Mouse (Mus musculus) ES-E14 (cell line): ENCODE results near the gene Kcnk6.

Source experiments
- CHD2 ChIP-seq: IDR thresholded peaks from 2 replicates; pipeline ENCODE4 v1.6.1; 2014; ENCODE audit warnings: mild to moderate bottlenecking, low read depth, low read length, inconsistent platforms
- MAFK ChIP-seq: IDR thresholded peaks from 2 replicates; pipeline ENCODE4 v1.6.1; 2014; ENCODE audit warnings: mild to moderate bottlenecking, low read depth, low read length, inconsistent platforms; ENCODE audit not compliant: insufficient read depth
- ZNF384 ChIP-seq: IDR thresholded peaks from 2 replicates; pipeline ENCODE4 v1.6.1; 2012; ENCODE audit warnings: low read depth, low read length, inconsistent platforms

DNA sequence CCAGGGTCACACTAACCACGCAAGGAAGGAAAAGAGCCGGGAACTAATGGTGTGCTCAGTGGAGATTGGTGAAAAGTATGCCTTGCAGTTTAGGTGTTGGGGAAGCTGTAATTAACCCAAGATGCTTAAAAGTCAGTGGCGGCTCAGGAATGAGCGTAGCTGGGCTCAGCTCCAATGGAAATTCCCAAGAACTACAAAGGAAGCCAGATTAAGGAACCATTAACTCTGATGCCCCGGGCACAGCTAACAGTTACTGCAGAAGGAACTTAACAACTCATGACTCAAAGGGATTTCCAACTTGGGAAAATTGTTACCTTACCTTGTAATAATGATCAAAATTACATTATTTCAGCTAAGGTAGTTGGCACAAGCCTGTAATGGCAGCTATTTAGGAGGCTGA, 44.4 kb upstream of the Kcnk6 start:
- TF ChIP-seq MAFK (no peak), ZNF384 (no peak), CHD2 (no peak)
